Mouse (Mus musculus) adrenal gland, postnatal 25 days (tissue): ENCODE results near the gene Alg5. TPM values are rescaled to one million over a fixed set of nuclear protein-coding genes. Genes with fewer than 3 reads are reported as not detected.
"Not testable (repeated sequence)": the region's sequence is repeated elsewhere in the genome, so short reads cannot be mapped to it uniquely, and the experiment has no call there.

Experiments
- DNase-seq: peaks from one replicate; pipeline ENCODE4 v3.0.0; 2021; ENCODE audit warnings: mixed read lengths
- total RNA-seq: library from RNA; stranded (reverse); gene quantifications from 2 replicates; pipeline ENCODE4 v1.2.3, GENCODE M21; 2021

Alg5 gene
- total RNA-seq, 1 experiment from 2014 or later = 52.3 TPM

DNA sequence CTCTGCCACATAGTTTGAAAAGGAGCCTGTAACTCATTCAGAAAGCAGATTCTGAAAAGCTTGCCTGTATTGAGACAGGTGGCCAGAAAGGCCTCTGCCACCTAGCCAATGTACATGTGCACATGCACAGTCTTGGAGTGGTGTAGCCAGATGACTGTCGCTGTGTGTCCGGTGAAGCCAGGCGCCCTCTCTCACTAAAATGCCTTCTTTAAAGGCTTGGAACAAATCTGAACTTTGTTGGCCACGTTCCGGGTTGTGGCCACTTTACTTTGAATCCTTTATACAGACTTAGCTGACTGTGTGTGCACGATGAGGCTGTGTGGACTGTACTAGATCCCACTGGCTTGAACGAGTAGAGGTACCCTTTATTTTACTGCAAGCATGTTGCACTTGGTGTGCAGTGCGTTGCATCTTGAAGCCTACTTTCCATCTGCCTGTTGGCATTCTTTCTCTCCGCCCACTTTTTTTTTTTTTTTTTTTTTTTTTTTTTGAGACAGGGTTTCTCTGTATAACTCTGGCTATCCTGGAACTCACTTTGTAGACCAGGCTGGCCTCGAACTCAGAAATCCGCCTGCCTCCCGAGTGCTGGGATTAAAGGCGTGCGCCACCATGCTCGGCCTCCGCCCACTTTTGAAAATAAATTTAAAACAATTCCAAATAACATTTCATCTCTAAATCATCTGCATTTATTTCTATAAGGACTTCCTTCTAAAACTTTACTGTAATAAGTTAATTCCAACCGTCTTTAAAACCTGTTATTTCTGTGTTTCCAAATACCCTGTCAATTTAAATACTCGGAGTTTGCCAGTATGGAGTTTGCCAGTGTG, 975 bp downstream of the Alg5 start:
- DNase-seq = no peak

DNA sequence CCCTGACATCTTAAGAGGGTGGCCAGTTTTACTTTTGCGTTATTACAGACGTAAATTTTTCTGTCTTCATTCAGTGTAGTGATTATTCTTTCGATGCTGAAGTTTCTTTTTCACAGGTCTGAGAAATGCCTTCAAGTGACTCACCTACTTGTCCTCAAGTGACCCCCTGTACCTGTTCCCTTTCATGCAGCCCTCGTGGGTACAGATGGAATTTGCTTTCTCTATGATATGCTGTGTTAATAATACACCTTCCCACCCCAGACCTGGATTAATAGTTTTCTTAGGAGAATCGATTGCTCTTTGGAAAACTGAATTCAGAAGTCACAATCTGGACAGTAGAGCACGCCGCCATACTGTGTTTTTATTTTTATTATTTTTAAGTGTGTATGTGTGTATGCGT, 2.0 kb downstream of the Alg5 start:
- DNase-seq = no peak

DNA sequence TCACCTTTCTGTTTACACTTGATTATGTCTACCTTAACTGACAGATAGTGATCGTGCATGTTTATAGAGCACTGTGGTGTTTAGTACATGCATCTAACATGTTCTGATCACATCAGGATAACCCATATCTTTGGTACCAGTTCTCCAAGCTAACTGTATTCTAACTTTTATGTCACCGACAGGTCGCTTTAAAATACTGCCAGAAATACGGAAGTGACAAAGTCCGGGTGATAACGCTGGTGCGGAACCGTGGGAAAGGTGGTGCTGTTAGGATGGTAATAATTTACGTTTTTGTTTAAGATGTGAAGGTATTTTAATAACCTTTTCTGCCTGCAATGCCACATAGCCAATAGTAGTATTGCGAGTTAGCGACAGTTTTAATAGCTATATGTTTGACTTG, 6.6 kb downstream of the Alg5 start:
- DNase-seq = no peak

DNA sequence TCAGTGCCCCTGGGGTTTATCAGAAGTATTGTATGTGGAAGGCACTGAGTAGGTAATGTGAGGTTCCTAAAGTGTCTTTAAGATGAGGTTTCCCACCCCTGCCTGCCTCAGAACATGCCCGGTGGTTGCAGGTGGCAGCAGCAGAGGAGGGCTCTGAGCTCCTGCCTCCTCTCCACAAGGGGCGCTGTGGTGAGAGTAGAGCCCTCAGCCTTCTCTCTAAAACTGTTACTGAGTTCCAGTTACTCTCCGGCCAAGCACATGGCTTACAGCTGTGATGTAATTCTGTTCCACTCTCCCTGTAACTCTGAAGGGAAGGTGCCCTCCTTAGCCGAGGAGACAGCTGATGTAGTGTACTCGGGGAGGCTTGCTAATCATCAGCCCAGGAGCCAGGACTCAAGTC, 10.5 kb downstream of the Alg5 start:
- DNase-seq = peak; percentile 35

DNA sequence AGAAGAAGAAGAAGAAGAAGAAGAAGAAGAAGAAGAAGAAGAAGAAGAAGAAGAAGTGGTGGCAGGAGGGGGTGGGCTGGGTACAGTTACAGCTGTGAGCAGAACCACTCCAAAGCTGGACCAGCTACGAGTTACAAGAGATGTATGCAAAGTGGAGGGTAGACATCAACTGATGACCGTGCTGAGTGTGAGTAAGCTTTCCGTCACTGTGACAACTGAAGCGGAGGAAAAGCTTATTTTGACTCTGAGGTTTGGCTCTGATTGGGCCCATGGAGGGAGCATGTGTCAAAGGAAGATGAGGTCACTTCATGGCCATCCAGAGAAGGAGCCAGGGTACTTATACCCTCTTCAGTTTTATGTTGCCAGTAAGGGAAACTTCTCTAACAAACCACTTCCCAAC, 18.1 kb downstream of the Alg5 start:
- no peak for DNase-seq

DNA sequence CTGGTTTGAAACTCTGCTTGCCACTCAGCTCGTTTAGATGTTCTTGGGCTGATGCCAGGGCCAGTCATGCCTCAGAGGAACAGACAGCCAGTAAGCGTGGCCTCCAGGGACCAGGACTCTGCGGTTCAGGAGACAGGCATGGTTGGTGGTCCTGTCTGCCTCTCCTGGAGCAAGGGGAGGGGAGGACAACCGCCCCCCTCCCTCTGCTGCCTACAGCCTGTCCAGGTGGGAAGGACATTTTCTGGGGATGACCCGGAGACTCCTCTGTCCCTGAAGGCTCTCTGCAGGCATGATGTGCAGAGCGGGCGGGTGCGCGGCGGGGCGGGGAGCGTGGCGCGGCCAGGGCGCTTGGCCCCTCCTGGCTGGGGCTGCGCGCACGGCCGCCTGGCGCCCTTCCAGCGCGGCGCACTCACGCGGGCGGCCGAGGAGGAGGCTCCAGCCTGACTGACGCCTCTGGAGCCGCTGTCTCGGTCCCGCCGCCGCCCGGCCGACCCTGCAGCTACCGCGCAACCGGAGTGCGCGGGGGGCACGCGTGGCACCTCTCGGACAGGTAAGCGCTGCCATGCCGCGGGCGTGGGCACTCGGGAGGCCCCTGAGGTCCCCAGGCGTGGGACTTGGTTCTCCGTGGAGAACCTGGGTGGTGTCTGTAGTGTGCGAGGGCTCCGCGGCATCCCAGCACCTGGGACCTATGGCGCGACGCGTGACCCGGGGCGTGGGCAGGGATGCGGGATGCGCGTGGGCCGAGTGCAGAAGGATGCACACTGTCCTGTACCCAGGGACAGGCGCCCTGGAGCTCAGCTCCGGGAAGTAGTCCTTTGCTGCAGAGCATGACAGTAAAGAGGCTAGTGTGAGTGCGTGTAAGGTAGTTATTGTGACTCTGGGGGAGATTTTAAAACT, 20.1 kb downstream of the Alg5 start, which contains the start of gene Smad9:
TSS of gene Smad9 (plus strand) at position 438 of the 897 bp plus-strand sequence.
- DNase-seq = peak; percentile 87

DNA sequence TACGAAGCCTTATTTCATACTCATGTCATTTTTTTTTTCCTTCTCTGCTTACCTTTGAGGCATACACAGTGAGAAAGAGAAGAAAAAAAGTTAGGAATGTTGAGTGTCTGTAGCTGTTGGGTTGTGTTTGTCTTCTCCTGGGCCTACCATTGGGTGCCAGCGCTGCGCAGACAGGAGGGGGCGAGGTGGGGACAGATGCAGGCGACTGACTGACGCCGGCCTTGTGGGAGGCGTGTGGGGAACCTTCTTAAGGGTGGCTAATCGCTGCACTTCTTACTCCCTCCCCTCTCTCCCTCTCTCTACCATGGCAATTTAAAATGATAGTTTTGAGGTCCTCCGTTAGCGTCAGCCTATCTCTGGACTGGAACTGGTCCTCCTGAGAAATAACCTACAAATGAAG, 20.7 kb downstream of the Alg5 start:
- DNase-seq = peak; percentile 56

DNA sequence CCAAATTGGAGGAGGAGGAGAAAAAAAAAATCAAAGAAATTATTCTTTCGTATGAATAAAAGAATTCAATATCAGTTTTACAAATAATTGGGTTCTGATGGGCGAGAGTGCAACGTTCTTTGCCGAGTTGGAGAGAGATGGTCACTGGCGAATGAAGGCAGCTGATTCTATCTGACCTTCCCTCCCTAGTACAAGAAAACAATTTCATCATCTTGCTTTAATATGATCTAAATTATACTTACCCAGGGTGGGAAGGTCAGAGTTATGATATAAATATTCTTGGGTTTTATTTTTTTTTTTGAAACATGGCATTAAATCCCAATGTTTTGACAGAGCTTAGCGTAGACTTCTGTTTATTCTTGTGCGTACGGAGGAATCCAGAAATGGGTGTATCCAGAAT, 22.1 kb downstream of the Alg5 start:
- no peak for DNase-seq

DNA sequence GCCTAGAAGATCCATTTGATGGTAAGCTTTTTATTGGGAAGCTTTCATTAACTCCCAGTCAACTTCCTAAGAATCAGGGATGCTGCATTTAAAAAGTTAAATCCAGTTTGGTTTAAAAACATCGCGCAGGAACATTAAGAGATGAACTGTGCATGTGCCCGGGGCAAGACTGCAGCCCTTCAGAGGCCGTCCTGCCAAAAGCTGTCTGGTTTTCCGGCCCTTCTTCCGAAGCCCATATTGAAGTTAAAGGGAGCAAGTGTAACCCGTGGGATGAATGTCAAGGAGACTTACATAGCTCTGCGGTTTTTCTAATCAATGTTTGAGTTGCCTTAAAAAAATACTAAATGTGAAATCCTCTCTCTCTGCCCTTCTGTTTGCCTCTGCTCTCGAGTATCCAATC, 23.9 kb downstream of the Alg5 start:
- DNase-seq = no peak

DNA sequence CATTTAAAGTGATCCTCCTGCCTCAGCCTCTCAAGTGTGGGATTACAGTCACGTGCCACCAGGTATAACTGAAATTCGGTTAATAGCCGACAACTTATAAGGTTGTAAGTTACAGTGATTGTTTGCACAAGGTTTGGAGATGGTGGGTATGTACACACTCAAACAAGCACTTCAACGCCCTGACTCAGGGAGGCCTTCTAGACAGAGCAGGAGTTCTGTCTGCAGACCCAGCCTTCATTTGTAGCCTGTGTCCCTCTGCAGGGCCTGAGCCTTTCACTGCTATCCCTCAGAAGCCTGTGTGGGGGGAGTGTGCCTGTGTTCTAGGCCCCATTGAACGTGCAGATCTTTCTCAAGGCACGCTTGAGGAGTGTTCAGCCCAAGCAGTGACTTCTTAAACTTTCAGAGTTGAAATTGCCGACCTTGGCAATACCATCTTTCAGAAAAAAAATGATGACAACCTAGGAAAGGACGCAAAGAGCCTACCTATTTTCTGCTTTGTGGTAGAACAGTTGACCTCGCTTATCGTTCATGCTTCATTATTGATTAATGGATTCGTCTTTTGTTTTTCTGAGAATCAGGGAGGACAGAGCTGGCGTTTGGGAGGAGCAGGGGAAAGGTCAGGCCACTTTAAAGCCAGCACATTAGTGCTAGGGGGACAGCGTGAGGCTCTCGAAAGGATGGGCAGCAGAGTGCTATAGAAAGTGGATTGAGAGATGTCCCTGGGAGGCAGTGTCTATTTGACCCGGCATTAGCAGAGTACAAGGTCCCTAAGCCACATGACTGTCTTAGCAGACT, 25.2 kb downstream of the Alg5 start:
- DNase-seq = no peak

DNA sequence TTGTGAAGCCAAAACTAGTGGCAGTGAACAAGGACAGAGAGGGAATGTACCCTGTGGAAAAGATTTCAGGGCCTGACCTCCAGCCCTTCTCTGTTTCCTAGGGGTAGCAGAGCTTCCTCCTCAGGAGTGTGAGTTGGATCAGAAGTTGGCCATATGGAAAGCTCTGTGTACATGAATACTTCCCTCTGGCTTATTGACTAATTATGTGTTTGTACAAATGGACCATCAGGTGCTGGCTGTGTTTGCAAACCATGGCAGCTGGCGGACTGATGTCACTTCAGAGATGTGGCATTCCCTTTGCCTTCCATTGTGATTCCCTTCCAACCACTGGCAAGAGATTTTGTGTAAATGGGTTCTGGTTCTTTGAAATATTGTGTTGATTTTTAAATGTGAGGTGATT, 25.9 kb downstream of the Alg5 start:
- DNase-seq = no peak

DNA sequence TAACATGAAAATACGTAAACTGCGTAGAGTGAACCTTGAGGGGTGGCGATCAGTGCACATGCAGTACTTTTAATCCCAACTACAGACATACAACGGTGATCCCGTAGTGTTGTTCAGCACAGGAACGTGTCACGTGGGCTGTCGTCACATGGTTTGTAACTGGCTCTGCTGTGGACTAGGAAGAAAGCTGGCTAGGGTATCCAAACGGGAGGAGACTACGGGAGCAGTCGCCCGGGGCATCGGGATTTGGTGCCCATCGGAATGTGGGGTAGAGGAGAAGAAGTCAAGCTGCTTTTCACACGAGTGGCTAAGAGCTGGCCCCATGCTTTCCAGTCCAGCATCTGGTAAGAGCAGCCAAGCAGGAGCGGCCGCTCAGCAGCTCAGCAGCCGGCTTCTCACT, 29.1 kb downstream of the Alg5 start:
- no peak for DNase-seq

DNA sequence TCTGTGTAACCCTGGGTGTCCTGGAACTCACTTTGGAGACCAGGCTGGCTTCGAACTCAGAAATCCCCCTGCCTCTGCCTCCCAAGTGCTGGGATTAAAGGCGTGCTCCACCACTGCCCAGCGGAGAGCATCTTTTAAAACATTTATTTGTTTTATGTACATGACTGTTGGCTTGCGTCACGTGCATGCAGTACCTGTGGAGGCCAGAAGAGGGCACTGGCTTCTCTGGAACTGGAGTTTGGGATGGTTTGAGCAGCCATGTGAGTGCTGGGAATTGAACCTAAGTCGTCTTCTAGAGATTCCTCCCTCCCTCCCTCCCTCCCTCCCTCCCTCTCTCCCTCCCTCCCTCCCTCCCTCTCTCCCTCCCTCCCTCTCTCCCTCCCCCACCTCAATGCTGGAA, 30.2 kb downstream of the Alg5 start:
- DNase-seq = not testable (repeated sequence)

DNA sequence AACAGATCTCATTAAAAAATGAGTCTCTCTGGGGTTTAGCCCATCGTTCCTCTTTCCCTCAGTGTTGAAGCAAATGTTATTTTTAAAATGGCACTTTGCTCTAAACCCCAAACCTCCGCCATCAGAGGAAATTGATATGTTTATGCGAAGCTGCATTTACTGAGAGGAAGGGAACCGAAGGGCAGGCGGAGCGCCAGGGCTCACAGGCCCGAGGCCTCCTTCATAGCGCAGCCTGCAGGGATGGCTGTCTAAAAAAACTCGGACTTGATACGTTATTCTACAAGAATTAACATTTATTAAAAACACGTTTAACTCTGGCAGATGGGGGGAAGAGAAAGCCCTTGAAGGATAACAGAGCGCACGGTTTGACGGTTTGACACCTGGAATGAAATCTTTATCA, 30.7 kb downstream of the Alg5 start:
- no peak for DNase-seq

DNA sequence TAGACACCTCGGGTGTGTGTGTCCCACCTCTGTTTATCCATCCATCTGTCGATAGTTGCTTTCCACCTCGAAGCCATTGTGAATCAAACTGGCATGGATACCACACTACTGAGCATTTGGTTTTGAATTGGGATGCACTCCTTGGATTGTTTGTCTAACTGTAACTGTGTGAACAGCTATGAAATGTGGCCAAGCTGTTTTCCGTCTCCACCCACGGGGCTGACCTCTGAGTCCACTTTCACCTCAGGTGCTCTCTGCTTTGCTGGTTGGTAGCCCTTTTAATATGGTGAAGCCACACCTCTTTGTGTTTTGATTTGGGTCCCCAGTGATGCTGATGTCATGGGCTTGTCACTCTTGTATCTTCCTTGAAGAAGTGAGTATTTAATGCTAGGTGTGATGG, 31.5 kb downstream of the Alg5 start:
- no peak for DNase-seq

DNA sequence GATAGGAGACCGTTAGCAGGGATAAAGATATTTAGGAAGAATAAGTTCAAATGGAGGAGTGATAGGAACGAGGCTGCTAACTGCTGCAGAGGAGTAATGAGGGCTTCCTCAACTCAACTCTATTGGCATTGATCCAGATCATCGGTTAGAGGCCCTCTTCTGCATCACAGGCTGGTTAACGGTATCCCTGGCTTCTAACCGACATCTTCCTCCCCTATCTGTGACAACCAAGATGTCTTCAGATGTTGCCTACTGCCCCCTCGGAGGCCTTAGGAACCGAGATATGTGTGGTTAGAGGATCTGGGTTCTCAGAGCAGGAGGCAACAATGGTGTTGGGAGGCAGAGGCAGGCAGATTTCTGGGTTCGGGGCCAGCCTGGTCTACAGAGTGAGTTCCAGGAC, 33.3 kb downstream of the Alg5 start:
- no peak for DNase-seq

DNA sequence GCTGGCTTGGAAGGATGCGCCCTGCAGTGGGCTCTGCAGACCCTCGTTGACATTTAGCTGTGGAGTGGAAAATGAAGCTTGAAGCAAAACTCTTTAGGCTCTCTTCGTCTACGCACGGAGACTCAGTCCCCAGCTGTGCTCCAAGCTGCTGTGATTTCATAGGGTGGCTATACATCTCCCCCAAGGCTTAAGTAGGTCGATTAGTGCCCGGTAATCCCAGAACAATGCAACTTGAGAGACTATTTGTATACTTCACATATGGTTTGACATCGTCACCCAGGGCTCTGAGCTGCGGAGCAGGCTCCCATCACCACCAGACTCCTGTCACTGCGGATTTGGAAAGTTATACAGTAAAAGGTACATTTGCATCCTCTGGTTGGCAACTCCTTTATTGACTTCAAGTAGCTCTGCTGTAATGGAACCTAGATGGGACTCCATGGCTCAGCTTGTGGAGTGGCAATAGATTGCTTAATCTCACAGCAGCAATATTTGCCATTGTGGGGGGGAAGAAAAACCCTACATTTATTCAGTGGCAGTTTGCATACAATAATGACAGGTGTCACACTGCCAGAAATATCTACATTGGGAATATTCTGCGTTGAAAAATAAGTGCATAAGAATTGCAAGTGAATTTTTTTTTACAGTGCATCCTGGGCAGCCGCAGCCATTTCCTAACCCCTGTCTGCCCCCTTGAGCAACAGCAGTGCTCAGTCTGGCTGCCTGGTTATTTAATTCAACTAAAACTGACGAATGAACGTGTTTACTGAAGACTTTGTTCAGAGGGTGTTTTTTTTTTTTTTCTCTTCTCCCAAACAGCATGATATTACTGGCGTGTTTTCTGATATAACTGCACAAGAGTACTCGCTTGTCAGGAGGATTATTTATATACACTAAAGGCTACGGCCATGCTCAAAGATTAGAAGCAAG, 34.3 kb downstream of the Alg5 start:
- DNase-seq = no peak

DNA sequence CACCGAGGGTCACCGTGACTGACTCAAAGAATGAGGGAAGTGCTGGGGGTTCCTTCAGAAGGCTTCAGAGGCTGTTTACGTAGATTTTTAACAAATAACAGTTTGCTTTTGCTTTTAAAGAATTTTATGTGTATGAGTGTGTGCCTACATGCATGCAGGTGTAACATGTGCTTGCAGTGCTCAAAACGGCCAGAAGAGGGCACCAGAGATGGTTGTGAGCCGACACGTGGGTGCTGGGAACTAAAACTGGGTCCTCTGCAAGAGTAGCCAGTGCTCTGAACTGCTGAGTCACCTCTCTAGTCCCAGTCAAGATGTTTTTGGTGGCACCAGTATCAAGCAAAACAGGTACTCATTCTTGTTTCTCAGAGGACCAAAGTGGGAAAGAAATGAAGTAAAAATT, 38.3 kb downstream of the Alg5 start:
- no peak for DNase-seq

DNA sequence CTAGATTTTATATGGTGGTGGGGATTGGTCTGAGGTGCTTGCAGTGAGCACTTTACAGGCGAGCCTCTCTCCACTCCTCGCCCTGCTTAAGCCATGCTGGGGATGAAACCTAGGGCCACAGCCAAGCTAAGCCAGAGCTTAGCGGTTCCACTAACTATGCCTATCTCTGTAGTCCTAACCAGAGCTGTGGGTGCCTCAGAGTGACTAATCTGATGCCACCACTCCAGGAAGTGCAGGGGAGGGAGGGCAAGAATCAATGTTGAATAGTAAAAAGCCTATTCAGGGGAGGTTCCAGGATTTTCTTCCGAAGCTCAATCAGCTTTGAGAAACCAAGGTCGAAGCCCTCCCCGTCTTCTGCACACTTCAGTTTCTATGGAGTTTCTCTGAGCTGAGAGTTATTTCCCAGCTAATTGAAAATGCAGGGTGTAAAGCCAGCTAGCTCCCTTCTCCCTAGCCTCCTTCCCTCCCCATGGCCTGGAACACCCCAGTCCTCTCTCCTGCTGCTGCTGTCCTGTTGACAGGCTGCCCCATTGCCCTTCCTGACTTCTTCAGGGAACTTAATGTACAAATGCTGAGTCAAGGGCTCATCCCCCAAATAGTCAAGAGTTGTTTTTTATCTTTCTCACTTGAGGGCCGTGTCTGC, 40.8 kb downstream of the Alg5 start:
- DNase-seq = no peak

DNA sequence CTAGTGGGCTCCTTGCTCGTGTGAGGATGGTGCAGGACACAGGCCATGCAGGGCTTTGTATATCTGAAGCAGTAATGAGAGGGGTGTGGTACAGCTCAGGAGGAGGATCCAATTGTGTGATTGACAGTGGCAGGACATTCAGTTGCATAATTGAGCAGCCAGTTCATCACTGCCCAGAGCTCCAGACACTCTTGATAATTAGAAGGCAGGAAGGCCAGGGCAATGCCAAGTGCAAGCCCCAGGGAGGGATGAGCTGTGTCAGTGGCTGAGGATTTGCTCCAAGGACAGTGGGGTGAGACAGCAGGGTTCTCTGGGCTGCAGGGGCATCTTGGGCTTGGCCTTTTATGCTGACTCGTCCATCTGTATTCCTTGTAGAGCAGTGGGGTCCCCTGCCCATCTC, 55.3 kb downstream of the Alg5 start:
- no peak for DNase-seq
